Mouse (Mus musculus) inflammation-experienced regulatory T-cells, adult 6 months (primary cell): ENCODE measurements around the gene Emsy. TPM values are rescaled to one million over a fixed set of nuclear protein-coding genes. Genes with fewer than 3 reads are reported as not detected.

Experiments used
- ATAC-seq: one replicate; pipeline ENCODE4 v1.8.0; 2017
- polyA plus RNA-seq, 3 experiments: library from polyadenylated mRNA; unstranded; fragments of 100-300 nt; shearing (Covaris generic); gene quantifications; one replicate each; pipeline ENCODE4 v1.2.1; 2017

Emsy gene
- 10 to 100 TPM; 59.5 to 72.4 (median 63.1) TPM for polyA plus RNA-seq

DNA sequence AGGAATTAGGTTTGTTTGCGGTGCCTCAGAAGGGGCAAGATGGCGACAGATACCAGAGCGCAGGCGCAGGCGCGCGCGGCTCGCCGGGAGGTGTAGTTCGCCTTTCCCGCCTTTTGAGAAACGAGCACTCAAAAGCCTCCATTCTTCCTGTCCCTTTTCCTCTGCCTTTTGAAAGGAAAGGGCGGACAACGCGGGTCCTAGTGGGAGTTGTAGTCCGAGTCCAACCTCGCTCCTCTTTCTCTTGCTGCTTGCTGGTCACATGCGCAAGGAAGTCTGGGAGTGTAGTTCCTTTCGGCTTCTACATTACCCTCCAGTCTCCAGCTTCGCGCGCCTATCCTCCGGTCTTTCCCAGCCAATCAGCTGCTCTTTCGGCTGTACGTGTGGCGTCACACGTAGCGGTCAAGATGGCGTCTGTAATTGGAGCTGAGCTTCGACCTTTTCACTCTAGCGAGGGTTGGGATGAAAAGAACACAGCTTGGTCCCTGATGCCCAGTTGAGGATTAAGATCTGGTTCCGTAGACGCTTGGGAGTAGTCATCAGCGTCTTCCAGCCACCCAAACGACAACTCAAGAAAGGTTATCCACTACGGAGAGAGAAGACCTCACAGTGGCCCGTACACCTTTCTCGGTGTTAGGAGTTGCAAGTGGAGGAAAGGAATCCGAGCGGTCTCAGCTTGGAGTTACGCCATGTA lies at the start of gene Emsy:
Gene Emsy (minus strand): TSS at position 253 of the 691 bp plus-strand sequence.
- ATAC-seq = peak; percentile 91

DNA sequence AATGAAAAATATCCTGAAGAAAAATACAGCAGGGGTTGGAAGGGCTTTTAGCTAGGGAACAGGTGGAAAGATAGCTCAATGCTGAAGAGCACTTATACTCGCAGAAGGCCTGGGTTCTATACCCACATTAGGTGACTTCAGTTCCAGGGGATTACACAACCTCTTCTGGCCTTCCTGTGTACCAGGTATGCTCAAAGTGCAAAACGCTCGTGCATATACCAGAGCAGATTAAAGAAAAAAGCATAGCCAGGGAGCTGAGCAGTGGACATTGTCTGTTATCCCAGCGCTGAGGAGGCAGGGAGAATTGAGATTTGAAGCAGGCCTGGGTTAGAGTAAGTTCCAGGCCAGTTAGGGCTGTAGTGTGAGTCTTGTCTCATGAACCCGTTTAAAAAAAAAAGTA lies 47.7 kb upstream of the Emsy start:
- ATAC-seq = no peak

DNA sequence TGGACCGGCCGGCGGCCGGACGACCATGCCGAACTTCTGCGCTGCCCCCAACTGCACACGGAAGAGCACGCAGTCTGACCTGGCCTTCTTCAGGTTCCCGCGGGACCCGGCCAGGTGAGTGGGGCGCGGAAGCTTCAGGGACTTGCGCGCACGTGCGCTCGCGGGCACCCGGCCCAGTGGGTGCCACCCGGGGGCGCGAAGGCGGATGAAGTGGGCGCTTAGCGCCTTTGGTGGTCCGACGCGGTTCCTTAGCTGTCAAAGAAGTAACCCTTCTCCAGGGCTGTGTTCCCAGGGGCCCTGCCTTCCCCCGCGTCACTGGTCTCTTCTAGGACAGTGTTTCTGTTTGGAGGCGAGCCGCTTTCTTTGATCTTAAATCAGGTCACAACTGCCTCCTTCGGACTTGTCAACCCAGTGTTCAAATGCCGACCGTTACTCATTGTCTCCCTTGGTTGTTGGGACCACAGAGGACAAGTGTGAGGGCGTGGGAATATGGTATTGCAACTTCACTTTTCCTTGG lies 46.8 kb upstream of the Emsy start:
- ATAC-seq = peak; percentile 25

DNA sequence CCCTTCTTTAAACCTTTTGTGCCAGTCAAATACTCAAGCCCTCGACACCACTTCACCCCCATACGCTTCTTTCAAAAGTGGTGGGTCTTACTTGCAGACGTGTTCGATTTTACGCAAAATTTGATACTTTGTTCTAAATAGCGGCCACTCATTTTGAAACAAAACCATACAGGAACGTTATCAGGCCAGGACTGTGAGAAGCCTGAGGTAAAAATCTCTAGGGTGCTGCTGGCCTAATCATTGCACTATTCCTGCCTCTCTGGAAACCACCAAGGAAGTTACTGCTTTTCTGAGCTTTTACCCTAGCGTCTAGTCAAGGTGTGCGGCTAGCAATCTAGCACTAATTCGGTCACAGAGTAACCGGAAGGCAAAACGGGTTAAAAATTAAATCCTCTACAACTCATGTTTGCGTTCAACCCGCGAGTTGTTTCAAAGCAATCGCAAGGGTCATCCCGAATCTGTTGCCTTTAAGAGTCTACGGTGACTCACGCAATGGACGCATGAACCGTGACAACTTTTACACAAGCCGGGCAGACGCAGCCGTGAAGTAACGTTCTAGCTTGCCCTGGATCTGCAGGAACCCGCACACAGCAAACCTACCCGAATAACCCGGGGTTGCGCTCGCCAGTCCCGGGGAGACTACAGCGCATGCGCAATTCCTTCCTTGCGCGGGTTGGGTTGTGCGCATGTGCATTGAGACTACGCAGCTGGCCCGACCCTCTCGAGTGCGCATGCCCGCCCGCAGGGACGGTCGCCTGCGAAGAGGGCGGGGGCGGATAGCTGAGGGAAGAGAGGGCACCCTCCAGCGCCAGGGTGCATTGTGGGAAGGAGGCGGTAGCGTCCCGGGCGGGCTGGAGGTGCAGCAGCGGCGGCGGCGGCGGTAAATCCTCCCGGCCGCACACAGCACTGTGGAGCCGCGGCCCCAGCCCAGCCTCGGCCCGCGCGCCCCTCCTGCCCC lies 46.0 kb upstream of the Emsy start, which contains the start of gene Thap12:
Gene Thap12 (plus strand): TSS at position 821 of the 958 bp plus-strand sequence.
- ATAC-seq = peak; percentile 87

DNA sequence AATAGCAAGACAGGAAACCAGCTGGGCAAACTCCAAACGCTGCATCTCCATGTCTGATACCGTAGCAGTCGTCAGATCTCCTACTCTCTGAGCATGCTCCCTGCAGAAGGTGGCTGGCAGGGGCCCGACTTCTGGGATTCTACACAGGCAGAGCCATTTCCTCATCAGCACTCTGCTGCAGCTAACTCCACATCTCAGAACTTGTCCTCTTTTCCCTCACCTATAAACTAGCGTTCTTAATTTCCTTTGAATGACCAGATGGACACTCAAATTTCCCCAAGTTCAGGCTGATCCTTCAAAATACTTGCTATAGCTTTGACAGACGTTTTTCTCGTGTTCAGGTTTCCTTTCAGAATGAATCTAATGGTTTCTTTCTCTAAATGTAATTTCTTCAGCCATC lies 45.2 kb upstream of the Emsy start:
- no peak for ATAC-seq

DNA sequence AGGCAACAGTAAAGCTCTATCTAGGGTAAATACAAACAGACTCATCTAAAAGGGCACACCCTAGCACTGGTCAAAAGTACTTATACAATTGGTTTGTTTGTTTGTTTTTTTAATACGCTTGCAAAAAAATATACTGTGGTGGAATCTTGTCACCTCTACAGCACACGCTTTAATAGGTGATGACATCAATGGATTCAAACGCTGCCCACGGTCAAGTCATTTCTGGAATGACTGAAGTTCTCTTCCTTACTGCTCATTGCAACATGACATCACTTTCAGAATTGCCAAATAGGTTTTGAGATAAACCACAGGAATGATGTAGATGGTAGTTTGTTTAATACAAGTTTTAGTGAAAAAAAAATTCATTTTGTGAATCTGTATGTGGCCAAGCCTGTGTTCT lies 42.0 kb upstream of the Emsy start:
- no peak for ATAC-seq

DNA sequence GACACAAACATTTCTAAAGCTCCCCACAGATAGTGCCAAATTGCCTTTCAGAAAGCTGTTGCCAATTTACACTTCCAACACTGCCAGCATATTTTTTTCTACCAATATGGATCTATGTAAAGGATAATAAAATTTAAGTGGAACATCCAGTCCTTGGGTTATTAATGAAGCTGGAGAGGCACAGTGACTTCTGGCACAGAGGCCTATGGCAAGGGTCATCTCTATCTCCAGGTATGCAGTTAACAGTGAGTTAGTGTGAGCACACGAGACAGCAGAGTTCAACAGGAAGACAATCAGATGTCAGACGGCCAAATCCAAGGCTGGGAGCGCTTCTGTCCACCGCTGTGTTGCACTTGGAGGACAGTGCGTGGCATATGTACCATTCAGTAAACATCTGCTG lies 41.5 kb upstream of the Emsy start:
- no peak for ATAC-seq

DNA sequence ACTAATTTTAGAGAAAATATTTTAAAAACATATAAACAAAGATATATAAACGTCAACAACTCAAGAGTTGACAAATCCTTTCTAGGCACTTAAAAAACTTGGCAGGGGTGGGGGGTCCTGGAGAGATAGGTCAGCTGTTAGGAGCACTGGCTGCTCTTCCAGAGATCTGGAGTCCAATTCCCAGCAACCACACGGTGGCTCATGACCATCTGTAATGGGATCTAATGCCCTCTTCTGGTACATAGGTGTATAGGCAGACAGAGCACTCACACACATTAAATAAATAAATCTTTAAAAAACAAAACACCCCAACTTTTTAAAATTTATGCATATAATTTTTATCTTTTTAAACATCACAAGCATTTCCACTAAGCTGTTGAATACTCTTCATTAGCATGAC lies 40.9 kb upstream of the Emsy start:
- no peak for ATAC-seq

DNA sequence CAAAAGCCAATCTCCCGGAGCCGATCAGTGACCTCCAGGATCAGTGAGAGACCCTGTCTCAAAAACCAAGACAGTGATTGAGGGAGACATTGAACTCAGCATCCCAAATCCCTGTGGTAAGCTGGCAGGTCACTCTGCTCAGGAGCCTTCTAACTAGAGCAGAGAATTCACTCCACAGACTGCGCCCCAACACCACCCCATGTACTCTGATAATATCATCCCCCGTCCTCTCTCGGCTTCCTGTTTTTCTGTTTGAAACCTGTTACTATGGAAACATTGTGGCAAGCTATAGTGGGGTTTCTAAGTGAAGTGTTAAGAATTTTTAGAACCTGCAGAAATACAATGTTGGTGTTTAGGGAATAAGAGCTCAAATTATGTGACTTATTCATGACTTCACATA lies 37.5 kb upstream of the Emsy start:
- ATAC-seq = peak; percentile 78

DNA sequence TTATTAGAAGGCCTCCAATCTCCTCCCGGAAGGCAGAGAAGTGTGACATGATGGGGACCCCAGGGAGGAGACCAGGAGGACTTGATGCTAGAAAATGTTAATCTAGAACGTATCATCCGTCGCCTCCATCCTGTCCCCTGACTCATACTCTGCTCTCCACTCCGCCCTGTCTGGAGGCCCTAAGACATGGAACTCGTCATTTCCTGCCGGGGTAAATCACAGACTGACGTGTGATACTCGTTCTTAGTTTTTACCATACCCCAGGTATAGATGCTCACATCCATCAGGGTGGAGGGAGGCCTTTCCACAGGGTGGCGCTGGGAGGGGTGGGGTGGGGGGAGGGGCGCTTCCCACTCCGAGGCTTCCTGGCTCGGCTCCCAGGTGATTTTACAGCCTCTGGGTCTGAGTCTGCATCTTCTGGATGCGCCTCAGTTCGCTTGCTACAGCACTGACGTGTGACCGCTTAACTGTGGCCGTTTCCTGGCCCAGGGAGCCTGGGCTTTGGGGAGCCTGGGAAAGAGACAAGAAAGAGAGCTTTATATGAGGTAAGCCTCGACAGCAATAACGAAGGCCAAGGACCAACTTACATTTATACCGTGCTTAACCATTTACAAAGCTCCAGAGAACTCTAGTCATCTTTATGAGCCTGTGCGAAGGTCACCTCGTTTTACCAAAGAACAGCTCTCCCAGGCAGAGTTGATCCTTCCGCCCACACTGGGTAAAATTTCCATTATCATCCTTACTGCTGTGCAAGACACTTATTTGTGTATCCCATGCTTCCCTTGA lies 36.4 kb upstream of the Emsy start:
- peak; percentile 90 for ATAC-seq

DNA sequence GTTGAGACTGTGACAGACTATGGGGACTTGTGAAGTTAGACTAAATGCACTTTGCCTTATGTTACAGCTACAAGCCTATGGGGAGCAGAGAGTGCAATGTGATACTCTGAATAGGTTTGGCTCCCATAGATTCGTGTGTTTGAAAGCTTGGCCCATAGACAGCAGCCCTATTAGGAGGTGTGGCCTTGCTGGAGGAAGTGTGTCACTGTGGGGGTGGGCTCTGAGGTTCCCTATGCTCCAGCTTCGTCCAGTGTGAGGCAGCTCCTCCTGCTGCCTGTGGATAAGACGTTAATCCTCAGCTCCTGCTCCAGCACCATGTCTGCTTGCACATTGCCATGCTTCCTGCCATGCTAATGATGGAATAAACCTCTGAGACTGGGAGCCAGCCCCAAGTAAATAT lies 34.2 kb upstream of the Emsy start:
- no peak for ATAC-seq

DNA sequence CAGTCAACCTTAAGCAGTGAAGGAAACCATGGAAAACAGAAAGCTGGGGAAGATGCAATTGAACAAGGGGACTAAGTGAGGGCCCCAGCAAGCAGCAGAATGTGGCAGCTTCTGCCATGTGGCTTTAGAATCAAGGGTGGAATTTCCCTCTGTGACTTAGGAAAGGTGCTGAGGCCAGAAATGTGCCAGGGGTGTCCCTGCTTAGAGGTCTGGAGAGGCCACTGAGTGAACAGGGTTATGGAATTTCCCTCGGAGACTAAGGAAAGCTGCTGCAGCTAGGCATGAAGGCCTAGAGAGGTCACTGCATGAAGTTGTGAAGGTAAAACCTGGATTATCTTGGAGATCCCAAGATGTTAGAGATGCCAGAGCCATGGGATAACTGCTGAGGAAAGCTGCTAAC lies 33.5 kb upstream of the Emsy start:
- no peak for ATAC-seq

DNA sequence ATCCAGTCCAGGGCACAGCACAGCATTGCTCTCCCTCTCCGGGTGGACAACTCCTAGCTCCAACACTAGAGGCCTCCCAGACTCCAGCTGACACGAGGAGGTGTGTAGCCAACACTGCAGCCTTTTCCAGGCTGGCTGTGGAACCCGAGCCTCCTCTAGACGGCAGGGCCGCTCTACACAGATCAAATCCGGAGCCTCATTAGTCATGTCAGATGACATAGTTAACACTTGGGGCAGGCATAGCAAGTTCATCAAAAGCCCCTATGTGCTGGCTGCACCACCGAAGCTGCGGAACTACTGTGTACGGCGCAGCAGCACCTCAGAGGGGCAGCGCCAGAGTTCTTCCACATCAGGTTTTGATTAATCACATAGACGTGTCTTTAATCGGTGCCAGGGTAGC lies 29.3 kb upstream of the Emsy start:
- ATAC-seq = no peak

DNA sequence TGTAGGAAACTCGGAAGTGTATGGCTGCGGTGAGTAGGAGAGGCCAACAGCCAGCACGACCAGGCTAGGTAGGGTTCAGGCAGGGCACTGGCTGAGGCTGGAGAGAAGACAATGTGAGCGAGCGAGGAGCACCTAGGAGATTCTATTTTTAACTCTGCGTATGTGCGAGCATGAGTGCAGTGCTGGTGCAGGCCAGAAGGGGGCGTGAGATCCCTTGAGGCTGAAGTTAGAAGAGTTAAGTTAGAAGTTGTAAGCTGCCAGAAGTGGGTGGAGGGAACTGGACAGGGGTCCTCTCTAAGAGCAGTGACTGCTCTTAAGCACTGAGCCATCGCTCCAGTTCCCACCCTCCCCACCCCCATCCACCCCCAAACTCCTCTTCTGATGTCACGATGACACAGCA lies 26.2 kb upstream of the Emsy start:
- no peak for ATAC-seq

DNA sequence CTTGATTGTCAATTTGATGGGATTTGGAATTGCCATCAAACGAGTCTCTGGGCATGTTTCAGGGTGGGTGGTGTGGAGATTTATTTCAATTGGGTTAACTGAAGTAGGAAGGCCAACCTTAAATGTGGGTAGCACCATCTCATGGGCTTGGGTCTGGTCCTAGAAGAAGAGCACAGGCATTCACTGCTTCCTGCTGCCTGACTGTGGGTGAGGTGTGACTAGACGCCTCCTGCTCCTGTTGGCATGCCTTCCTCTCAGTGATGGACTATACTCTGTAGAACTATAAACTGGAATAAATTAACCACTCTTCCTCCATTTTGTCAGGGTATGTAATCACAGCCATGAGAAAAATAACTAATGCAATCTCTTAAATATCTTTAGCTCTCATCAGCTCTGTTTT lies 24.1 kb upstream of the Emsy start:
- no peak for ATAC-seq

DNA sequence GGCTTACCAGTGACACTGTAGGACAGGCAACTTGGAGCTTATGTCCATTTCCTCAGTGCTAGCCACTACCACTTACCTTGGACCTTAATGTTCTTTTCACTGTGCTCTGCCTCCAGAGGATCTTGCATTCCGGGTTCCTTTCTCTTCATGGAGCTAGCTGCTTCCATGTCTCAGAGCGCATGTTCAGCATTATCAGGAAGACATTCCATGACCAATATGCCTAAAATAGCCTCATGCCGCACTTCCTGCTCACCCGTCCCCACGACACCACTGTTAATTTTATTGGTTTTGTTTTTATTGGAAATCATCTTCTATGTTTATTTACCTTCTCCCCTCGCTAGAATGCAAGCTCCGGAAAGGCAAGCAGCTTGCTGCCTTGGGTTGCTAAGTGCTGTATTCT lies 21.9 kb upstream of the Emsy start:
- ATAC-seq = no peak

DNA sequence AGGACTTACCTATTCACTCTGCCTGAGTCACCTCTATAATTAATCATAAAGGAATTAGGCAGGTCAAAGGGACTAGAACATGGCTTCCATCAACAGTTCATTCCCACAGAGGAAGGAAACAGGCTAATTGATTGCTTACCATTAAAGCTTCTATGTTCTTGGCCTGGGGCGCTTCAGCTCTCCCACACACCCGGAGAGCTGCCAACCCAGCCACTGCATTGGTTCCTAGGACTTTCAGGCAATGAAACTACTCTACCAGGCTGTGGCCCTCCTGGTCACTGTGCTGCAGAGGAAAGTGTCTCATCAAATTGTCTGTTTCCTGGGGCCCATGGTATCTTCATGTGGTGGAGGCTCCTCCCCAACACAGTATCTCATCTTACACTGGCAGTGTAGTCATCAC lies 20.9 kb upstream of the Emsy start:
- no peak for ATAC-seq

DNA sequence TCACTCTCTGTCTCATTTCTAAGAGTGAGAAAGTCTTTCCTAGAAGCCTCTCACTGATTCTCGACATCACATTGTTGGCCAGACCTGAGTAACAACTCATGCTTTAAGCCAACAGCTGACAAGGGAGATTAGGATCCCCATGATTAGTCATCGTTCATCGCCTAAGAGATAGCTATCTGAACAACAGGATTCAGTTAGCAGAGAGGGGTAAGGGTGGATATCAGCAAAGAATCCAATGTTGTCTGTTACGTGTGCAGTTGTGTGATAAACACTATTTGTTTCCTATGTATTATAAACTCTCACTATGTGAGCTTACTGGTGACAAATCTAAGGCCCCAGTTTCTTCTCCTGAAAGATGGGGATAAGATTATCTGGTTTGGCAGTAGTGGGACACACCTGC lies 17.8 kb upstream of the Emsy start:
- no peak for ATAC-seq

DNA sequence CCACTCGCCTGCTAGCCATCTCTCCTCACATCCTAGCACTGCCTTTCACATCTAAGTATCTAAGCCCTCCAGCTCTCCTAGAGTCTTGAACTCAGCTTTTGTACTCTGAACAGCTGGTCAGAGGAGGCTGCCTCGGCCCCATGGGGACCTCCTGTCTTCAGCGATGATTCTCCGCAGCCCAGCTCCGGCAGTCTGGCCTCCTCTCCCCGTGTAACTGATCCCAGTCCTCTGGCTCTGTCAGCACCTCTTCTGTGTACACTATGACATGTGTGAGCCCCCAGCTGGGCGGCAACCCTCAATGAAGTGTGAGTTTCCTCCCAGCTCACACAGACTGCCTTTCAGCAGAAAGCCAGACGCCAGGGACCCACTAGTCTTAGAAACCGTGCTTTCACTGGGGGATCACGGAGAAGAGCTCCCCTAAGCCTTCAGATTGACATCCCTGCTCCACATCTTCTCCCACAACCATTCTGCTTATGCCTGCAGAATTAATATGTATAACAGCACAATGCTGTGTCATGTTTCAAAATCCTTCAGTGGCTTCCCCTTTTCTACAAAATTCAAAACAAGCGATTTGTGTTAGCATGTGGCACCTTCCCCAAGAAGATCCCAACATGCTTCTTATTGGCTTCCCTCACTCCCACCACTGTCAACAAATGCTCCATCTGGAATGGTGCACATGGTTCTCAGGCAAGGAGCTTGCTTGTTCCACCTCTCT lies 15.8 kb upstream of the Emsy start:
- no peak for ATAC-seq

DNA sequence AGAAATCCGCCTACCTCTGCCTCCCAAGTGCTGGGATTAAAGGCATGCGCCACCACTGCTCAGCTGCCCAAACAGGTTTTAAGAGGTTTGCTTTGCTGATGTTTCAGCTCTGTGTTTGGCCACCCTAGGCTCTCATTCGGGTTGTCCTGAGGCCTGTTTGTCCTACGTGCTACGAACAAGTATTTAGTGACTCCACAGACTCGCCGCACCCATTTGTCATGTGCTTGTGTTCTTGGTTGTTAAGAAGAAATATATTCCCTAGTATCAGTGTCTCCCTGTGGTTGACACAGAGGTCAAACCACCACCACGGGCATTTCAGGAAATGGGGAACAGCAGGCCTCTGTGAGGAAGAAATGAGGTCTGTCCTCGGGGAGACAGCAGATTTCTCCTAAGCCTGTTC lies 14.8 kb upstream of the Emsy start:
- ATAC-seq = no peak

DNA sequence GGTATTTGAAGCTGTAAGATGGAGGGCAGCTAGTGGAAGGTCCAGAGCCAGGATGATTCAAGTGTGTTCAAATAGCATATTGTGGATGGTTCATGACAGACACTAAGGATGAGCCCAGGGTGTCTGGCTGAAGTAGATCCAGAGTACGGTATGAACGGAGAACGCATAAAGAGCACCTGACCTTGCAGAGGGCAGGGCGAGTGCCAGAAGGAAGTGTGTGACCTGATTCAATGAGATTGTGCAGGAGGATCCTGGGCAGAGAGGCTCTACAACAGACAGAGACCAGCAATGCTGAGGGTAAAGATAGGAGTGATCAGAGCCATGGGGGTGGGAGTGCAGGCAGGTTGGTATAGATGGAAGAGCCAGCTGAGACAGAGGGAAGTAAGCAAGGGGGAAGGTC lies 14.2 kb upstream of the Emsy start:
- no peak for ATAC-seq
